Mouse (Mus musculus): ENCODE measurements around the gene Kcnj2. TPM values are rescaled to one million over a fixed set of nuclear protein-coding genes. Genes with fewer than 3 reads are reported as not detected.

Kcnj2 gene
- polyA plus RNA-seq, 1 experiment from 2014 or later: 0.75 TPM

DNA sequence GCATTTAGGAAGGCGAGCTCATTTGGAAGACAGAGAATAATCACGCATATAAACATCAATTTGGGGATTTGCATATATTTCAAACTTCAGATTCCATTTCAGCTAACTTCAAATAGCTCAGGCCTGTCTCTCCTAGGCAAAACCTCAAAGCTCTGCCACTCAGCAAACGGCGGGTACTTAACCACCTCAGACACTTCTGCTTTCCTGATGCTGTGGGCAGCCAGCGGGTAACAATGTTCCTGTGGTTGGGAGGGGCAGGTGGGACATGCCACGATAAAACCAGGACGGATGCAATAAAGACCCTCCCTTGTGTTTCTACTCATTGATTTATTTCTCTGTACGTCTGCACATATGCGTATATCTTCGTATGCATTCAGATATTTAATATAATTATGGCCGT, 12.1 kb downstream of the Kcnj2 start:
- Histone ChIP-seq H3K9me3 (ENCODE audit: control insufficient read depth, low read depth, low read length) (no peaks in the 10 kb centered on the region), H3K4me1 (ENCODE audit: control insufficient read depth, insufficient read depth, low read length) (no peaks in the 10 kb centered on the region), H3K9ac (replicated peaks; ENCODE audit: low read depth, low read length) (no peak overlapping the region), H3K4me3 (ENCODE audit: low read depth, low read length) (no peak overlapping the region), H3K27ac (ENCODE audit: low read length) (no peak overlapping the region), H3K36me3 (ENCODE audit: control insufficient read depth, insufficient read depth, low read length) (no peaks in the 10 kb centered on the region), H3K27me3 (ENCODE audit: control insufficient read depth, insufficient read depth, low read length) (no peaks in the 10 kb centered on the region), H3K4me2 (replicated peaks; ENCODE audit: low read depth, low read length) (no peak overlapping the region)
- no peak for ATAC-seq (ENCODE audit: insufficient number of reproducible peaks, insufficient read depth, low FRiP score, low read depth)
- 78% methylated on average over 11 of the region's 11 CpGs for WGBS

DNA sequence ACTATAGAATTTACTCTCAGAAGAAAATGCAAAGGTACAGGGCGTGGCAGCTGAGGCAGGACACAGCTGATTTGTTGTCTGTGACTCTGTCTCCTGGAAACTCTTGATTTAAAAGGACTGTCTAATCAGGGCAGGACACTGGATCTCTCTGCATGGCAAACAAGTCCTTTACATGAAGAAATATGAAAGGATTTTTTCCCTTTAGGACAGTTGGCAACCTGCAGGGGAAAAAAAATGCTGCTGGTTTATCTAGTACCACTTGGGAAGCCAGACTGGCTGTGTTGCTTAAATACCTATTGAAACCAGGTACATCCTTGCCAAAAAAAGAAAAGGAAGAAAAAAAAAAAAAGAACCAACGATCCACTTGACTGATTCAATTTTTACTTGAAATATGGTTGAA, 17.0 kb downstream of the Kcnj2 start:
- Histone ChIP-seq H3K9ac (replicated peaks; ENCODE audit: low read depth, low read length) (no peak overlapping the region), H3K27ac (ENCODE audit: low read length) (no peak overlapping the region), H3K4me1 (ENCODE audit: control insufficient read depth, insufficient read depth, low read length) (no peaks in the 10 kb centered on the region), H3K27me3 (ENCODE audit: control insufficient read depth, insufficient read depth, low read length) (no peaks in the 10 kb centered on the region), H3K4me3 (ENCODE audit: low read depth, low read length) (no peak overlapping the region), H3K36me3 (ENCODE audit: control insufficient read depth, insufficient read depth, low read length) (no peaks in the 10 kb centered on the region), H3K4me2 (replicated peaks; ENCODE audit: low read depth, low read length) (no peak overlapping the region), H3K9me3 (ENCODE audit: control insufficient read depth, low read depth, low read length) (no peaks in the 10 kb centered on the region)
- ATAC-seq (ENCODE audit: insufficient number of reproducible peaks, insufficient read depth, low FRiP score, low read depth): no peak
- 80% methylated on average over 2 of the region's 2 CpGs for WGBS

DNA sequence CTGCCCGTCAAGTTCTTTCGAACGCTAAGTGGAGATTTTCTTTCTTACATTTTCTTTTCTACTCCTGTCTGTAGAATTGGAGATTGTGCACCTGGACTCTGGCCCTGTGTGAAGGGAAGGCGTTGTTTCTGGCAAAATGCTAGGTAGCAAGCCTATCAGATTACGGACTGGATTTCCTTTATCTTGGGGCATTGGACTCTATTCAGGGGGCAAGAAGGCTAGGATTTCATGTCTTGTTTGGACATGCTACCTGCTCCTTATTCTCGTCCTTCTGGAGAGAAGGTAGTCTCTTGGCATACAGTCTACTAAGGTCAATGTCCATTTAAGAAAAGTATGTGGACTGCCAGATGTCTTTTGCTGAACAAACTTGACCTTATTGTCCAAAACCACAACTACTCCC, 21.0 kb downstream of the Kcnj2 start:
- no peak overlapping the region for H3K4me3 ChIP-seq (ENCODE audit: low read depth, low read length)
- H3K4me2 ChIP-seq (replicated peaks; ENCODE audit: low read depth, low read length): no peak overlapping the region
- H3K36me3 ChIP-seq (ENCODE audit: control insufficient read depth, insufficient read depth, low read length): no peaks in the 10 kb centered on the region
- 40% methylated on average over 6 of the region's 6 CpGs for WGBS
- H3K4me1 ChIP-seq (ENCODE audit: control insufficient read depth, insufficient read depth, low read length): no peaks in the 10 kb centered on the region
- no peak for ATAC-seq (ENCODE audit: insufficient number of reproducible peaks, insufficient read depth, low FRiP score, low read depth)
- H3K9ac ChIP-seq (replicated peaks; ENCODE audit: low read depth, low read length): no peak overlapping the region
- H3K27me3 ChIP-seq (ENCODE audit: control insufficient read depth, insufficient read depth, low read length): no peaks in the 10 kb centered on the region
- H3K9me3 ChIP-seq (ENCODE audit: control insufficient read depth, low read depth, low read length): no peaks in the 10 kb centered on the region
- no peak overlapping the region for H3K27ac ChIP-seq (ENCODE audit: low read length)

DNA sequence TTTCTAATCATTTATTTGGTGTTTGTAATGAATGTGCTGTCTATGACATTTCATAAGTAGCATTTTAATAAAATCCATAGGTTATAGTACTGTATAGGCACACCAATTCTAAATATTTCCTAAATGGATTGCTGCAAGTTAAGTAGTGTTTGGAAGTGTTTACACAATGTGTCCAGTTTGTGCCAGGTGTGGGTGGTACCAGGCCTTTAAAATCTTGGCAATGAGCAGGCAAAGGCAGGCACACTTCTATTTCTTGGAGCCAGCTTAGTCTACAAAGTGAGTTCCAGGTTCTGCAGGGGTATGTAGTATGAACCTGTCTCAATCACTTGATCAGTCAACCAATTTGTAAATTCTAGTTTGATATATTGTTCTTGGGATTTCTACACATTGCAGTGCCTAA, 22.3 kb downstream of the Kcnj2 start:
- no peak overlapping the region for H3K4me2 ChIP-seq (replicated peaks; ENCODE audit: low read depth, low read length)
- no peak overlapping the region for H3K27ac ChIP-seq (ENCODE audit: low read length)
- H3K4me1 ChIP-seq (ENCODE audit: control insufficient read depth, insufficient read depth, low read length): no peaks in the 10 kb centered on the region
- H3K9ac ChIP-seq (replicated peaks; ENCODE audit: low read depth, low read length): no peak overlapping the region
- H3K9me3 ChIP-seq (ENCODE audit: control insufficient read depth, low read depth, low read length): no peaks in the 10 kb centered on the region
- H3K4me3 ChIP-seq (ENCODE audit: low read depth, low read length): no peak overlapping the region
- no peak for ATAC-seq (ENCODE audit: insufficient number of reproducible peaks, insufficient read depth, low FRiP score, low read depth)
- H3K27me3 ChIP-seq (ENCODE audit: control insufficient read depth, insufficient read depth, low read length): no peaks in the 10 kb centered on the region
- no peaks in the 10 kb centered on the region for H3K36me3 ChIP-seq (ENCODE audit: control insufficient read depth, insufficient read depth, low read length)

DNA sequence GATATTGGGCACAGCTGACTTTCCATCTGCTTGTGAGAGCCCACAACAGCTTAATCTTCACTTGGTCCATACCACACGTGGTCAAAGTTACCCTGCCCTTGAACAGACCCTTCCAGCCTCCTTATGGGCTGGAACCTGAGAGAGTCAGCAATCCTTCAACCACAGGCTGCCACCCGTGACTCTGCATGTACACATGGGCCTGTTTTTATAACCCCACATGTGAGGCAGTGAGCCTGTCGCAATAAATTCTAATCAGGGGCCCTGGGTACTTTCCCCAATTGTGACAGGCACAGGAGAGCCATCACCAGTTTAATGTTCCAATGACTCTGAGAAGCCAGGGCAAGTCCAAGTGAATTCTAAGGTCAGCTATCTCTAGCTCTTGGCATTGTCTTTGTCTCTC, 22.8 kb downstream of the Kcnj2 start:
- no peak for ATAC-seq (ENCODE audit: insufficient number of reproducible peaks, insufficient read depth, low FRiP score, low read depth)

DNA sequence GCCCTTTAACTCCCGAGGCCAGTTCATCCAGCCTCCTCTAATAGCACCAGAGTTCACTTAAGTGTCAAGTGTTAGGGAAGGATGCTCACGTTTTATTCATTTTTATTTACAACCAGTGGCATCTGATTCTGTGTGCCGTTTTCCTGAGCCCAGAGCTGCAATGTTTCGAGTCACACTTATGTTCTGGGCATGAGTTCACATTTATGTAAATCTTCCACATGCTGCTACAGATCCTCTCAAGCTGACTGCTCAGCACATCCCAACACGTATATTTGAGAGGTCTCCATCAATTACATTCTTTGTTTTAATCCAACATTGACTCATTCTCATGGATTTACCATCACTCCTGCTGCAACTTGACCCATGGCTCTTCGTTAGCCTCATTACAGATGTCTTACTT, 25.2 kb downstream of the Kcnj2 start:
- H3K9me3 ChIP-seq (ENCODE audit: control insufficient read depth, low read depth, low read length): no peaks in the 10 kb centered on the region
- H3K9ac ChIP-seq (replicated peaks; ENCODE audit: low read depth, low read length): no peak overlapping the region
- 65% methylated on average over 6 of the region's 6 CpGs for WGBS
- H3K27me3 ChIP-seq (ENCODE audit: control insufficient read depth, insufficient read depth, low read length): no peaks in the 10 kb centered on the region
- no peak overlapping the region for H3K4me2 ChIP-seq (replicated peaks; ENCODE audit: low read depth, low read length)
- no peaks in the 10 kb centered on the region for H3K4me1 ChIP-seq (ENCODE audit: control insufficient read depth, insufficient read depth, low read length)
- H3K27ac ChIP-seq (ENCODE audit: low read length): no peak overlapping the region
- ATAC-seq (ENCODE audit: insufficient number of reproducible peaks, insufficient read depth, low FRiP score, low read depth): no peak
- no peak overlapping the region for H3K4me3 ChIP-seq (ENCODE audit: low read depth, low read length)
- no peaks in the 10 kb centered on the region for H3K36me3 ChIP-seq (ENCODE audit: control insufficient read depth, insufficient read depth, low read length)

More for the DNA sequence above, 22.8 kb downstream of the Kcnj2 start:
- Histone ChIP-seq H3K4me1 (ENCODE audit: control insufficient read depth, insufficient read depth, low read length) (no peaks in the 10 kb centered on the region), H3K4me3 (ENCODE audit: low read depth, low read length) (no peak overlapping the region), H3K27ac (ENCODE audit: low read length) (no peak overlapping the region), H3K9me3 (ENCODE audit: control insufficient read depth, low read depth, low read length) (no peaks in the 10 kb centered on the region), H3K9ac (replicated peaks; ENCODE audit: low read depth, low read length) (no peak overlapping the region), H3K27me3 (ENCODE audit: control insufficient read depth, insufficient read depth, low read length) (no peaks in the 10 kb centered on the region), H3K4me2 (replicated peaks; ENCODE audit: low read depth, low read length) (no peak overlapping the region), H3K36me3 (ENCODE audit: control insufficient read depth, insufficient read depth, low read length) (no peaks in the 10 kb centered on the region)
- 38% methylated on average over 3 of the region's 3 CpGs for WGBS

DNA sequence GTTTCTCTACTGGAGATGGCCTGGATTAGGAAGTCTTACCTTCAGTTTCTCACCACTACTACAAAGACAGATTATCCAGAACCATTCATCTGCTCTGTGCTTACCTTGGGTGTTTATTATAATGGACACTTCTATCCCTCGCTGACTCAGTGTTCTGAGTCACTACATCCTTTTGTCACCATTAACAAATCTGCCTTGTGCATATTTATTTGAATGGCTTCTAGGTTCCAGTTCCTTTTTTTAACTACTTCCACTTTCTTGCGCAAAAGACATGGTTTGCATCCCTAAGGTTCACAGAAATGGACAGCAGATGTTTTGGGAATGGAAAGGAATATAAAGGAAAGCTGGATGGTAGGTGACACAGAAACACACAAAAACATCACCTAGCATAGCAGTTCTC, 27.0 kb downstream of the Kcnj2 start:
- ATAC-seq (ENCODE audit: insufficient number of reproducible peaks, insufficient read depth, low FRiP score, low read depth): no peak
- no peaks in the 10 kb centered on the region for H3K9me3 ChIP-seq (ENCODE audit: control insufficient read depth, low read depth, low read length)
- WGBS: 90% methylated on average over 2 of the region's 2 CpGs

DNA sequence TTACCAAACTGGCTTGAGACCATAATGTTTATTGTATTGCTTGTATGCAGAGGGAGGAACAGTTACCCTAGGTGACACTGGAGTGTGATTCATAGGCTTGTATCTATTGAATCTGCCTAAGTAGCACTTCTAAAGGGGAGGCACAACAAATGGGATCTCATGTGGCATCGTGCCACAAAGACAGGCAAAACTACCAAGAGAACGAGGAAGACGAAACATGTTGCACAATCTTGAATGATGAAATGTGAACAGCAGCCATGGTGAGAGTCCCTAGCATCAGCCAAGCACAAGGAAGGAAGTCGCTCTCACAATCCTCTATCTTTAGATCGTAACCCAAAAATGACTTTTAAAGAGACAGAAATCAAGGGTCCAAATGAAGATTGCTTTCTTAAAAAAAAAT, 30.6 kb downstream of the Kcnj2 start:
- WGBS: 88% methylated on average over 5 of the region's 5 CpGs

More for the DNA sequence above, 27.0 kb downstream of the Kcnj2 start:
- H3K36me3 ChIP-seq (ENCODE audit: control insufficient read depth, insufficient read depth, low read length): no peaks in the 10 kb centered on the region
- H3K4me1 ChIP-seq (ENCODE audit: control insufficient read depth, insufficient read depth, low read length): no peaks in the 10 kb centered on the region
- no peak overlapping the region for H3K27ac ChIP-seq (ENCODE audit: low read length)
- no peaks in the 10 kb centered on the region for H3K27me3 ChIP-seq (ENCODE audit: control insufficient read depth, insufficient read depth, low read length)
- no peak overlapping the region for H3K4me2 ChIP-seq (replicated peaks; ENCODE audit: low read depth, low read length)
- no peak overlapping the region for H3K4me3 ChIP-seq (ENCODE audit: low read depth, low read length)
- H3K9ac ChIP-seq (replicated peaks; ENCODE audit: low read depth, low read length): no peak overlapping the region

DNA sequence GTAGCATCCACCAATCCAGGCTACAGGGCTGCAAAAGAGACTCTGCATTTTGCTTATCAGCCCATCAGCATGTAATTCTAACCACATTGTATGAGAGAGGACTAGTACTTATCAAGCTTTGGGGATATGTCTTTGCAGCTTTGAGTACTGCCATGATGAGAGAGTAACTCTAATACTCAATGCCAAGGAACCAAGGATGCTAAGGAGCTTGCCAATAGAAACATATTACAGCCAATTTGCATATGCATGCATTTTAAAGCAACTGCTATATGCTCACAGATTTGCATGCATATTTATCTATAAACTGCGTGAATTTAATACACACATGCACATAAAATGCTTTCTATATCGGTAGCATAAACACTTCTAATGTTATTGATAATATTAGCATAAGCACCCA, 34.2 kb downstream of the Kcnj2 start:
- no peak overlapping the region for H3K4me2 ChIP-seq (replicated peaks; ENCODE audit: low read depth, low read length)
- no peak for ATAC-seq (ENCODE audit: insufficient number of reproducible peaks, insufficient read depth, low FRiP score, low read depth)
- no peak overlapping the region for H3K27ac ChIP-seq (ENCODE audit: low read length)
- H3K36me3 ChIP-seq (ENCODE audit: control insufficient read depth, insufficient read depth, low read length): no peaks in the 10 kb centered on the region
- no peaks in the 10 kb centered on the region for H3K27me3 ChIP-seq (ENCODE audit: control insufficient read depth, insufficient read depth, low read length)
- no peak overlapping the region for H3K9ac ChIP-seq (replicated peaks; ENCODE audit: low read depth, low read length)
- no peaks in the 10 kb centered on the region for H3K4me1 ChIP-seq (ENCODE audit: control insufficient read depth, insufficient read depth, low read length)
- H3K9me3 ChIP-seq (ENCODE audit: control insufficient read depth, low read depth, low read length): no peaks in the 10 kb centered on the region
- no peak overlapping the region for H3K4me3 ChIP-seq (ENCODE audit: low read depth, low read length)
- WGBS: 90% methylated on average over 2 of the region's 2 CpGs

More for the DNA sequence above, 30.6 kb downstream of the Kcnj2 start:
- ATAC-seq (ENCODE audit: insufficient number of reproducible peaks, insufficient read depth, low FRiP score, low read depth): no peak
- Histone ChIP-seq H3K4me2 (replicated peaks; ENCODE audit: low read depth, low read length) (no peak overlapping the region), H3K27ac (ENCODE audit: low read length) (no peak overlapping the region), H3K9me3 (ENCODE audit: control insufficient read depth, low read depth, low read length) (no peaks in the 10 kb centered on the region), H3K4me1 (ENCODE audit: control insufficient read depth, insufficient read depth, low read length) (no peaks in the 10 kb centered on the region), H3K4me3 (ENCODE audit: low read depth, low read length) (no peak overlapping the region), H3K36me3 (ENCODE audit: control insufficient read depth, insufficient read depth, low read length) (no peaks in the 10 kb centered on the region), H3K9ac (replicated peaks; ENCODE audit: low read depth, low read length) (no peak overlapping the region), H3K27me3 (ENCODE audit: control insufficient read depth, insufficient read depth, low read length) (no peaks in the 10 kb centered on the region)
